Mouse (Mus musculus): ENCODE measurements at regions not wholly inside any gene's neighbourhood (a gene's known extent, or its start where the extent isn't known, plus 50 kb on each side); places are given as distances from the start of the nearest gene placed in this dataset.

GRCm38 (mm10) chr17:7680658-7681057 lies 146.4 kb downstream of the Fndc1 start:
- TF ChIP-seq FLI1 (IDR thresholded peaks at IDR 0.05; ENCODE audit: low read length), result no peak
- H3K27me3 ChIP-seq (replicated peaks), result no peaks in the 10 kb centered on the region
- H3K9me3 ChIP-seq, result peaks cover 20% of the 10 kb centered on the region
- no peaks in the 10 kb centered on the region for H3K4me1 ChIP-seq
- H3K36me3 ChIP-seq (replicated peaks; ENCODE audit: low read length), result no peaks in the 10 kb centered on the region
- H3K4me3 ChIP-seq (replicated peaks), result no peak overlapping the region

- Histone ChIP-seq H3K36me3 (replicated peaks; ENCODE audit: low read length) (no peaks in the 10 kb centered on the region), H3K27me3 (replicated peaks) (no peaks in the 10 kb centered on the region), H3K4me1 (no peaks in the 10 kb centered on the region), H3K4me3 (replicated peaks) (no peak overlapping the region), H3K9me3 (peaks cover 20% of the 10 kb centered on the region)
- no peak for TF ChIP-seq FLI1 (IDR thresholded peaks at IDR 0.05; ENCODE audit: low read length)
- no peak for TF ChIP-seq GATA1 (IDR thresholded peaks at IDR 0.05; ENCODE audit: borderline replicate concordance, low read length)
These were observed 147.3 kb downstream of the Fndc1 start for GRCm38 (mm10) chr17:7679786-7680185.

GRCm38 (mm10) chr17:7678898-7679297 lies 148.2 kb downstream of the Fndc1 start:
- H3K4me1 ChIP-seq, result no peaks in the 10 kb centered on the region
- no peak for TF ChIP-seq FLI1 (IDR thresholded peaks at IDR 0.05; ENCODE audit: low read length)
- TF ChIP-seq GATA1 (IDR thresholded peaks at IDR 0.05; ENCODE audit: borderline replicate concordance, low read length), result no peak

GRCm38 (mm10) chr17:7677796-7678195 lies 149.3 kb downstream of the Fndc1 start:
- H3K27me3 ChIP-seq (replicated peaks), result no peaks in the 10 kb centered on the region
- no peak overlapping the region for H3K4me3 ChIP-seq (replicated peaks)
- H3K4me1 ChIP-seq, result no peaks in the 10 kb centered on the region
- no peaks in the 10 kb centered on the region for H3K36me3 ChIP-seq (replicated peaks; ENCODE audit: low read length)
- TF ChIP-seq GATA1 (IDR thresholded peaks at IDR 0.05; ENCODE audit: borderline replicate concordance, low read length) (no peak), FLI1 (IDR thresholded peaks at IDR 0.05; ENCODE audit: low read length) (no peak)
- peaks cover 25% of the 10 kb centered on the region for H3K9me3 ChIP-seq

More at GRCm38 (mm10) chr17:7678898-7679297, 148.2 kb downstream of the Fndc1 start:
- no peak overlapping the region for H3K4me3 ChIP-seq (replicated peaks)
- H3K9me3 ChIP-seq, result peaks cover 20% of the 10 kb centered on the region
- H3K36me3 ChIP-seq (replicated peaks; ENCODE audit: low read length), result no peaks in the 10 kb centered on the region
- H3K27me3 ChIP-seq (replicated peaks), result no peaks in the 10 kb centered on the region

GRCm38 (mm10) chr17:7677301-7677700 lies 149.8 kb downstream of the Fndc1 start:
- no peaks in the 10 kb centered on the region for H3K4me1 ChIP-seq
- TF ChIP-seq GATA1 (IDR thresholded peaks at IDR 0.05; ENCODE audit: borderline replicate concordance, low read length) (no peak), FLI1 (IDR thresholded peaks at IDR 0.05; ENCODE audit: low read length) (no peak)
- no peak overlapping the region for H3K4me3 ChIP-seq (replicated peaks)
- no peaks in the 10 kb centered on the region for H3K36me3 ChIP-seq (replicated peaks; ENCODE audit: low read length)
- peaks cover 25% of the 10 kb centered on the region for H3K9me3 ChIP-seq
- H3K27me3 ChIP-seq (replicated peaks), result no peaks in the 10 kb centered on the region

GRCm38 (mm10) chr17:7676776-7677175 lies 150.3 kb downstream of the Fndc1 start:
- no peaks in the 10 kb centered on the region for H3K27me3 ChIP-seq (replicated peaks)
- H3K4me3 ChIP-seq (replicated peaks), result no peak overlapping the region
- H3K36me3 ChIP-seq (replicated peaks; ENCODE audit: low read length), result no peaks in the 10 kb centered on the region
- peaks cover 25% of the 10 kb centered on the region for H3K9me3 ChIP-seq
- H3K4me1 ChIP-seq, result no peaks in the 10 kb centered on the region
- no peak for TF ChIP-seq GATA1 (IDR thresholded peaks at IDR 0.05; ENCODE audit: borderline replicate concordance, low read length)

- H3K27me3 ChIP-seq (replicated peaks), result no peaks in the 10 kb centered on the region
- H3K9me3 ChIP-seq, result peaks cover 23% of the 10 kb centered on the region
- H3K36me3 ChIP-seq (replicated peaks; ENCODE audit: low read length), result no peaks in the 10 kb centered on the region
- H3K4me3 ChIP-seq (replicated peaks), result no peak overlapping the region
- TF ChIP-seq GATA1 (IDR thresholded peaks at IDR 0.05; ENCODE audit: borderline replicate concordance, low read length) (no peak), FLI1 (IDR thresholded peaks at IDR 0.05; ENCODE audit: low read length) (no peak)
- no peaks in the 10 kb centered on the region for H3K4me1 ChIP-seq
These were observed 152.6 kb downstream of the Fndc1 start for GRCm38 (mm10) chr17:7674511-7674910.

GRCm38 (mm10) chr17:7667826-7668225 lies 159.3 kb downstream of the Fndc1 start:
- Histone ChIP-seq H3K4me1 (no peaks in the 10 kb centered on the region), H3K36me3 (replicated peaks; ENCODE audit: low read length) (no peaks in the 10 kb centered on the region), H3K27me3 (replicated peaks) (no peaks in the 10 kb centered on the region), H3K4me3 (replicated peaks) (no peak overlapping the region), H3K9me3 (0 out of 2 replicates have a peak, but pooled peaks cover 4% of the 10 kb centered on the region)
- TF ChIP-seq GATA1 (IDR thresholded peaks at IDR 0.05; ENCODE audit: borderline replicate concordance, low read length), result no peak
- TF ChIP-seq FLI1 (IDR thresholded peaks at IDR 0.05; ENCODE audit: low read length), result no peak

GRCm38 (mm10) chr17:7666781-7667398 lies 160.2 kb downstream of the Fndc1 start:
- Histone ChIP-seq H3K4me3 (replicated peaks) (no peak overlapping the region), H3K36me3 (replicated peaks; ENCODE audit: low read length) (no peaks in the 10 kb centered on the region), H3K4me1 (no peaks in the 10 kb centered on the region), H3K9me3 (0 out of 2 replicates have a peak, but pooled peaks cover 4% of the 10 kb centered on the region), H3K27me3 (replicated peaks) (no peaks in the 10 kb centered on the region)
- no peak for TF ChIP-seq GATA1 (IDR thresholded peaks at IDR 0.05; ENCODE audit: borderline replicate concordance, low read length)
- TF ChIP-seq FLI1 (IDR thresholded peaks at IDR 0.05; ENCODE audit: low read length), result no peak

GRCm38 (mm10) chr17:7666207-7666606 lies 160.9 kb downstream of the Fndc1 start:
- Histone ChIP-seq H3K4me1 (no peaks in the 10 kb centered on the region), H3K9me3 (0 out of 2 replicates have a peak, but pooled peaks cover 4% of the 10 kb centered on the region)
- TF ChIP-seq GATA1 (IDR thresholded peaks at IDR 0.05; ENCODE audit: borderline replicate concordance, low read length) (no peak), FLI1 (IDR thresholded peaks at IDR 0.05; ENCODE audit: low read length) (no peak)

More at GRCm38 (mm10) chr17:7666207-7666606, 160.9 kb downstream of the Fndc1 start:
- Histone ChIP-seq H3K4me3 (replicated peaks) (no peak overlapping the region), H3K36me3 (replicated peaks; ENCODE audit: low read length) (no peaks in the 10 kb centered on the region), H3K27me3 (replicated peaks) (no peaks in the 10 kb centered on the region)
